Mouse (Mus musculus): ENCODE measurements at regions not wholly inside any gene's neighbourhood (a gene's known extent, or its start where the extent isn't known, plus 50 kb on each side); places are given as distances from the start of the nearest gene placed in this dataset.

DNA sequence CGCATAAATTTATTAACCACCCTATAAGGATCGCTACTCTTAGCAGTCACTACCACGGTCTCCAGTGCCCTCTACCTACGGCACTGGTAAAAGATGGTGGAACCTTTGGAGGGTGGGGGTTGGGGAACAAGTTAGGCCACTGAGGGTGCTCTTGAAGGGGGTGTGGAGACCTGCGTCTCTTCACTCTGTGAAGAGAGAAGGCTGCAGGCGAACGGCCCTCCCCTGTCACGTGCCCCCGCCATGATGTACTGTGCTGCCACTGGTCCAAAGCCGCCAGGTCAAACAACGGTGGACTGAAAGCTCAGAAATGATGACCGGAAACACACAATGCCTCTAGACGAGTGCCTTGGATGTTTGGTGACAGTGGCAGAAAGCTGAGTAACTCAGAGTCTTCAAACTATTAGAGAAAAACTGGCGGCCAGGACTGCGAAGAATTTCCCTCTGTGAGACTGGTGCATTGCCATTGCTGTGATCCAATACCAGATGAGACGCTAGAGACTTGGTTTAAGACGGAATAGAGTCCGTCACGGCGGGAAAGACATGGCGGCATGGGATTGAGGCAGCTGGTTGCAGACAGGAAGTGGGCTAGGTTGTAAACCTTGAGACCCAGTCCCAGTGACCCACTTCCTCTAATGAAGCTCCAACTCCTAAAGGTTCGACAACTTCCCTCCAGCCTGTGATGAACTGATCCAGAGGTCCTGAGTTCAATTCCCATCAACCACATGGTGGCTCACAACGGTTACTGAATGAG lies 130.2 kb downstream of the Spata18 start:
- WGBS: 82% methylated on average over 23 of the region's 23 CpGs
- H3K4me1 ChIP-seq (ENCODE audit: control insufficient read depth, insufficient read depth, low read length): peaks cover 19% of the 10 kb centered on the region
- ATAC-seq (ENCODE audit: insufficient number of reproducible peaks, low FRiP score, low TSS enrichment, low read depth): no peak

DNA sequence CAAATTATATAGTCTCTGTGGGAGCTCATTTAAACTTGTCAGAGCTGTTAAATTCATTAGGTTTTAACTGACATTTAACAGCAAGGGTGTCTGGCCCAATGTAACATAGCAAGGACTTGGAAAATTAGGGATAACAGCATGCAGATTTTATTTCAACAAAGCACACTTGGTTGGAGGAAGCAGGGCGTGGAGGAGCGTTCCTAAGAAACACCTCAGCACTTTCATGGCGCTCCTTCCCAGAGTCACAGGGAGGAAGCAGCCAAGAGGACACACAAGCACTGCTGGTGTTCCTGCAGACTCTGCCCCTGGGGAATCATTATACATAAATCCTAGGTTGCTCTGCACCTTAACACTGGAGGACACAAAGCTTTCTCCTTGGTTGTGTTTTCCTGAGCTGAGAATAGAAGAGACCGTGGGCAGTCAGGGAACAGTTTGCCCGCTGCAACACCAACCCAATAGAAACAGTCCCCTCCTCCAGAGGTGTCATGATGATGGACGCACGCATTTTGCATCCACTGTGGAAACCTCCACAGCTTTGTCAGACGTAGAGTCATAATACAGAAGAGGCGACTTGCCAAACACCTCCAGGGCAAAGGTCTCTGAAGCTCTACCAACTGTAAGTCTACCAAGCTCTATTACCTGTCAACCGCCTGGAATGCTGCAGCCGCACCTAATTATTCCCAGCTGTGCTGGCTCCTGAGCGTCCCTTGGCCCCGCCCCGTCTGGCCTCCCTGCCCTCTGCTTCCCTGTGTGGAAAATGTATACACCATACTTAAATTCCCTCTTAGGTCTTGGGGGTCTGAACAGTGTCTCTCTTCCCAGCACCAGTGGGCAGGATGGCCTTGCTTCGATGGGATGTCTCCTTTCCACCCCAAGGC lies 131.3 kb downstream of the Spata18 start:
- H3K36me3 ChIP-seq (ENCODE audit: control insufficient read depth, insufficient read depth, low read length): no peaks in the 10 kb centered on the region
- H3K27ac ChIP-seq (replicated peaks; ENCODE audit: low read depth, low read length): peak overlapping the region; percentile 97
- WGBS: 4% methylated on average over 15 of the region's 15 CpGs
- DNase-seq (ENCODE audit: low spot score): peak; percentile 96
- no peaks in the 10 kb centered on the region for H3K9me3 ChIP-seq (ENCODE audit: control insufficient read depth, low read length)
- peak overlapping the region; percentile 34; the same call in 1 of the 2 replicates for H3K9ac ChIP-seq (ENCODE audit: low read length)
- no peak overlapping the region for H3K4me3 ChIP-seq (ENCODE audit: low read depth, low read length)
- peak; percentile 94 for ATAC-seq (ENCODE audit: insufficient number of reproducible peaks, low FRiP score, low TSS enrichment, low read depth)
- peak overlapping the region; percentile 35 for H3K4me2 ChIP-seq (ENCODE audit: low read depth, severe bottlenecking)
- H3K4me1 ChIP-seq (ENCODE audit: control insufficient read depth, insufficient read depth, low read length): peaks cover 19% of the 10 kb centered on the region
- H3K27me3 ChIP-seq (ENCODE audit: control insufficient read depth, insufficient read depth, low read length): no peaks in the 10 kb centered on the region

More for the DNA sequence above, 130.2 kb downstream of the Spata18 start:
- peak overlapping the region; percentile 88 for H3K27ac ChIP-seq (replicated peaks; ENCODE audit: low read depth, low read length)
- no peaks in the 10 kb centered on the region for H3K27me3 ChIP-seq (ENCODE audit: control insufficient read depth, insufficient read depth, low read length)
- H3K4me2 ChIP-seq (ENCODE audit: low read depth, severe bottlenecking): no peak overlapping the region
- no peaks in the 10 kb centered on the region for H3K9me3 ChIP-seq (ENCODE audit: control insufficient read depth, low read length)
- no peak overlapping the region for H3K9ac ChIP-seq (ENCODE audit: low read length)
- DNase-seq (ENCODE audit: low spot score): peak; percentile 51
- H3K4me3 ChIP-seq (ENCODE audit: low read depth, low read length): no peak overlapping the region
- H3K36me3 ChIP-seq (ENCODE audit: control insufficient read depth, insufficient read depth, low read length): no peaks in the 10 kb centered on the region

DNA sequence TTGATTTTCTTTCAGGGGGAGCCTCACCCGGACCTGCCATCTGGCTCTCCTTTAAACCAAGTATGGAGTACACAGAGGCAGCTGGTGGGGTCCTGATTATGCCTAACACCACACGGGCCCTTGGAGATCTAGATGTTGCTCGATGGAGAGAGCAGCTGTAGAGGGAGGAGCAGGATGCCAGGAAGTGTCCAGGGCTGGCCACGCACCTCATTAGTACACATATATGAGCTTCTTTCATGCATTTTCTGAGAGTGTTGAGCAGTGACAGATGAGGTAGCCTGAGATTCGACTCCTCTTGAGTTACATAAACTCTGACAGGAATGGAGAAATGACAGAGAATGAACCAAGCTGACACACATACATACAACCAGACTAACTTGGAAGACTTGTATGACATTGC lies 136.1 kb downstream of the Spata18 start:
- 72% methylated on average over 5 of the region's 5 CpGs for WGBS
- no peak for DNase-seq (ENCODE audit: low spot score)
- H3K27ac ChIP-seq (replicated peaks; ENCODE audit: low read depth, low read length): no peak overlapping the region

DNA sequence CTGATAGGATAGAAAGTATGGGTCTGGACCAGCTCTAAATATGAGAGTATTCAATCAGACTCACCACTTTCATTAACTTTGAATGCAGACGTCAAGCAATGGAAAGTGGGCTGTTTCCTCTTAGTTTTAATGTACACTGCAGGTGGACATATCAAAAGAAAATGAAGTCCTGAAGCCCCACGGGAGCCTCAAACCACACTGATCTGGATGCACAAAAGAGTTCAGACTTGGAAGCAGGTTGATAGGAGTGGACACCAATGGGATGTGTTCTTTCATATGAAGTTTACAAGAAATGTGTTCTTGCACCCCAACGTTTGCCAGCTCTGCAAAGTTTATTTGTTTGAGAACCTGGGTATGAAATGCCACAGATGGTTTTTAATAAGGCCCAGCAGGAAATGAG lies 141.0 kb downstream of the Spata18 start:
- no peaks in the 10 kb centered on the region for H3K9me3 ChIP-seq (ENCODE audit: control insufficient read depth, low read length)
- no peak overlapping the region for H3K9ac ChIP-seq (ENCODE audit: low read length)
- H3K4me1 ChIP-seq (ENCODE audit: control insufficient read depth, insufficient read depth, low read length): no peaks in the 10 kb centered on the region
- DNase-seq (ENCODE audit: low spot score): no peak
- H3K27me3 ChIP-seq (ENCODE audit: control insufficient read depth, insufficient read depth, low read length): no peaks in the 10 kb centered on the region
- H3K4me3 ChIP-seq (ENCODE audit: low read depth, low read length): no peak overlapping the region
- H3K4me2 ChIP-seq (ENCODE audit: low read depth, severe bottlenecking): no peak overlapping the region
- ATAC-seq (ENCODE audit: insufficient number of reproducible peaks, low FRiP score, low TSS enrichment, low read depth): no peak
- H3K27ac ChIP-seq (replicated peaks; ENCODE audit: low read depth, low read length): 0 out of 2 replicates have a peak overlapping the region, but pooled peaks have one; percentile 1
- 46% methylated on average over 3 of the region's 3 CpGs for WGBS
- no peaks in the 10 kb centered on the region for H3K36me3 ChIP-seq (ENCODE audit: control insufficient read depth, insufficient read depth, low read length)

More for the DNA sequence above, 136.1 kb downstream of the Spata18 start:
- Histone ChIP-seq H3K36me3 (ENCODE audit: control insufficient read depth, insufficient read depth, low read length) (no peaks in the 10 kb centered on the region), H3K9ac (ENCODE audit: low read length) (no peak overlapping the region), H3K4me2 (ENCODE audit: low read depth, severe bottlenecking) (no peak overlapping the region), H3K27me3 (ENCODE audit: control insufficient read depth, insufficient read depth, low read length) (no peaks in the 10 kb centered on the region), H3K9me3 (ENCODE audit: control insufficient read depth, low read length) (no peaks in the 10 kb centered on the region), H3K4me3 (ENCODE audit: low read depth, low read length) (no peak overlapping the region), H3K4me1 (ENCODE audit: control insufficient read depth, insufficient read depth, low read length) (peaks cover 15% of the 10 kb centered on the region)
- no peak for ATAC-seq (ENCODE audit: insufficient number of reproducible peaks, low FRiP score, low TSS enrichment, low read depth)

DNA sequence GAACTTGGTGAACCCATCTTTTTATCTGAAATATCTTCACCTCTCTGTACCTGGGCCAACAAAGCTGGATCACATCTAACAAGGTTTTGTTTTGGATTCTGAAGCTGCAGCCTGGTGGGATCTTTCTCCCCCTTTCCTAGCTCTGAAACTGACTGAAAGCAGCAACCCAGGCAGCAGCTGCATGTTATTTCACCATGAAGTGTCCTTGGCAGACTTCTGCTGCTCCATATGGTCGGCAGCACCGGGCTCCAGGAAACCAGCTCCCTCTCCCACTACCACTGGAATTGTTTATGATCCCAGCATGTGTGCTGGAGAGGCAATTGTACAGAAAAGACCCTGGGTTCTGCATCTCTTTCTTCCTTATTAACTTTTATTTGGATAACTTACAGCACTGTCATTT lies 145.0 kb downstream of the Spata18 start:
- Histone ChIP-seq H3K9ac (ENCODE audit: low read length) (no peak overlapping the region), H3K36me3 (ENCODE audit: control insufficient read depth, insufficient read depth, low read length) (no peaks in the 10 kb centered on the region), H3K9me3 (ENCODE audit: control insufficient read depth, low read length) (no peaks in the 10 kb centered on the region), H3K27ac (replicated peaks; ENCODE audit: low read depth, low read length) (no peak overlapping the region), H3K4me1 (ENCODE audit: control insufficient read depth, insufficient read depth, low read length) (no peaks in the 10 kb centered on the region), H3K4me2 (ENCODE audit: low read depth, severe bottlenecking) (no peak overlapping the region), H3K4me3 (ENCODE audit: low read depth, low read length) (no peak overlapping the region), H3K27me3 (ENCODE audit: control insufficient read depth, insufficient read depth, low read length) (no peaks in the 10 kb centered on the region)
- ATAC-seq (ENCODE audit: insufficient number of reproducible peaks, low FRiP score, low TSS enrichment, low read depth): no peak
- no peak for DNase-seq (ENCODE audit: low spot score)
- WGBS: 19% methylated on average over 2 of the region's 2 CpGs

DNA sequence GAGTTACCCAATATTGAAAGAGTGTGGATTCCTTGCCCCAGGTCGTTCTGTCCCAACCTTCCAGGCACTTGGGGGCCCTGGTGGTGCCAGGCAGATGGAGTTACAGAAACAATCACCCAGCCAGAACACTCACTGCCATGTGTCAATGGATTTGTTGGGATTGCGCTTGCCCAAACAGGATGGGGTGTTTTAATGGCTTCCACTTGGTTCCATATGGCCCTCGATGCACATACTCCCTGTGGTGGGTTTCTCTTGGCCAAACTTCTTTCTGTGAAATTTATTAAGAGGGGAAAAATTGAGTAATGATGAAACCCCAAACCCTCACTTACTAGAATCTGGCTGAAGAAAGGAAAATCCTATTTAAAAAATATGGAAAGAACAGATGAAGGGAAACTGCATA lies 146.8 kb downstream of the Spata18 start:
- ATAC-seq (ENCODE audit: insufficient number of reproducible peaks, low FRiP score, low TSS enrichment, low read depth) (no peak), DNase-seq (ENCODE audit: low spot score) (no peak)
- H3K27ac ChIP-seq (replicated peaks; ENCODE audit: low read depth, low read length): no peak overlapping the region
- no peaks in the 10 kb centered on the region for H3K36me3 ChIP-seq (ENCODE audit: control insufficient read depth, insufficient read depth, low read length)
- no peaks in the 10 kb centered on the region for H3K4me1 ChIP-seq (ENCODE audit: control insufficient read depth, insufficient read depth, low read length)
- H3K4me3 ChIP-seq (ENCODE audit: low read depth, low read length): no peak overlapping the region
- H3K27me3 ChIP-seq (ENCODE audit: control insufficient read depth, insufficient read depth, low read length): no peaks in the 10 kb centered on the region
- no peak overlapping the region for H3K4me2 ChIP-seq (ENCODE audit: low read depth, severe bottlenecking)
- no peak overlapping the region for H3K9ac ChIP-seq (ENCODE audit: low read length)
- H3K9me3 ChIP-seq (ENCODE audit: control insufficient read depth, low read length): no peaks in the 10 kb centered on the region
- 90% methylated on average over 3 of the region's 3 CpGs for WGBS

DNA sequence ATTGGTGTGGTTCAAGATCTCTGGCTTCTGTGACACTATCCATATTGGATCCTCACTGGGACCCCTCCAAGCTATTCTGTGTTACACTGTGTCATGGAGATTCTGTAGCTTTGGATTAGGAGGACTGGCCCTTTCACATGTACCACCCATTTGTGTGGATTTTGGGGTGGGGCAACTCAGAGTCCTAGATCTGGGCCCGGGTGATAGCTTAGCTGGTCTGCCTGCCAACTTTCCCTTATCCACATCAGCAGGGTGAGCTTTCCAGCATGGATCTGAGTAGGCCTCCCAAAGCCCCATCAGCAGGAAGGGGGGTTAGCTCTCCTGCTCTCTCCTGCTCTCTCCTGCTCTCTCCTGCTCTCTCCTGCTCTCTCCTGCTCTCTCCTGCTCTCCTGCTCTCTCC lies 152.3 kb downstream of the Spata18 start:
- no peak overlapping the region for H3K4me2 ChIP-seq (ENCODE audit: low read depth, severe bottlenecking)
- DNase-seq (ENCODE audit: low spot score): no peak
- no peaks in the 10 kb centered on the region for H3K4me1 ChIP-seq (ENCODE audit: control insufficient read depth, insufficient read depth, low read length)
- H3K27me3 ChIP-seq (ENCODE audit: control insufficient read depth, insufficient read depth, low read length): no peaks in the 10 kb centered on the region
- H3K4me3 ChIP-seq (ENCODE audit: low read depth, low read length): no peak overlapping the region
- H3K9ac ChIP-seq (ENCODE audit: low read length): no peak overlapping the region
- ATAC-seq (ENCODE audit: insufficient number of reproducible peaks, low FRiP score, low TSS enrichment, low read depth): no peak
- H3K27ac ChIP-seq (replicated peaks; ENCODE audit: low read depth, low read length): no peak overlapping the region
- 92% methylated on average over 1 of the region's 1 CpGs for WGBS
- no peaks in the 10 kb centered on the region for H3K36me3 ChIP-seq (ENCODE audit: control insufficient read depth, insufficient read depth, low read length)
- H3K9me3 ChIP-seq (ENCODE audit: control insufficient read depth, low read length): no peaks in the 10 kb centered on the region

DNA sequence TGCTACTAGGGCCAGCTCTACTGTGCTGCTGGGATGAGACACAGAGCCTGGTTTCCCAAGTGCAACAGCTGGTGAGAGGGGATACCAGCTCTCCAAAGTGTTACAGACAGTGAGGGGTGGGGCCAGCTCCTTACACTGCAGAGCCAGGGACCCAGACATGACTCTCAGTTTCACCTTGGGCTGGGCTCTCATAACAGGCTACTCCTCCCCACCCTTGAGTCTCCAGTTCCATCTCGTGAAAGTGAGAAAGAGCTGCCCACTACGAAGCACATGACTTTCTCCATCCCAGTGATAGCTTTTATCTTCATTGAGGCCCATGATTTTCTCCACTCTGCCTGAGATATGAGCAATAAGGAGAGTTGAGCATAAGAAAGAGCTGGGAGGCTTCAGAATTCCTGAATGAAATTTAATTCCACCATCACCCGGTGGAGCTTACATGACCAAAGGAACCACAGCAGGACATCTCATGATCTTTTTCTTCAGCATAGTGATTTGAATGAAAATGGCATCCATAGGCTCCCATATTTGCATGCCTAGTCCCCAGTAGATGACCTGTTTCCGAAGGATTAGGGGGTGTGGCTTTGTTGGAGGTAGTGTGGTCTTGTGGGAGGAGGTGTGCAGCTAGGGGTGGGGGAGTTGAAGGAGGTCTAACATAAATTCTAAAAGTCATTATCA lies 153.5 kb downstream of the Spata18 start:
- H3K27me3 ChIP-seq (ENCODE audit: control insufficient read depth, insufficient read depth, low read length): no peaks in the 10 kb centered on the region
- H3K27ac ChIP-seq (replicated peaks; ENCODE audit: low read depth, low read length): no peak overlapping the region
- H3K4me3 ChIP-seq (ENCODE audit: low read depth, low read length): no peak overlapping the region
- H3K4me2 ChIP-seq (ENCODE audit: low read depth, severe bottlenecking): no peak overlapping the region
- no peaks in the 10 kb centered on the region for H3K36me3 ChIP-seq (ENCODE audit: control insufficient read depth, insufficient read depth, low read length)
- ATAC-seq (ENCODE audit: insufficient number of reproducible peaks, low FRiP score, low TSS enrichment, low read depth) (no peak), DNase-seq (ENCODE audit: low spot score) (no peak)
- WGBS: 89% methylated on average over 4 of the region's 4 CpGs
- H3K9ac ChIP-seq (ENCODE audit: low read length): no peak overlapping the region
- H3K9me3 ChIP-seq (ENCODE audit: control insufficient read depth, low read length): no peaks in the 10 kb centered on the region
- no peaks in the 10 kb centered on the region for H3K4me1 ChIP-seq (ENCODE audit: control insufficient read depth, insufficient read depth, low read length)
